Mouse (Mus musculus) cerebellum, adult 2 months (tissue): ENCODE data around the gene Rnase10.
"Not testable (repeated sequence)": the region's sequence is repeated elsewhere in the genome, so short reads cannot be mapped to it uniquely, and the experiment has no call there.

Experiments used
- CTCF ChIP-seq: fragments of 200-500 bp; IDR thresholded peaks from 2 replicates; pipeline ENCODE4 v1.5.1; 2011; ENCODE audit warnings: low read depth, mild to moderate bottlenecking, control low read depth, low read length, moderate library complexity, borderline replicate concordance; ENCODE audit not compliant: insufficient read depth
- POLR2A ChIP-seq: fragments of 200-500 bp; IDR thresholded peaks from 2 replicates; pipeline ENCODE4 v1.6.1; 2011; ENCODE audit warnings: low read length, control low read depth, borderline replicate concordance; ENCODE audit not compliant: insufficient read depth

DNA sequence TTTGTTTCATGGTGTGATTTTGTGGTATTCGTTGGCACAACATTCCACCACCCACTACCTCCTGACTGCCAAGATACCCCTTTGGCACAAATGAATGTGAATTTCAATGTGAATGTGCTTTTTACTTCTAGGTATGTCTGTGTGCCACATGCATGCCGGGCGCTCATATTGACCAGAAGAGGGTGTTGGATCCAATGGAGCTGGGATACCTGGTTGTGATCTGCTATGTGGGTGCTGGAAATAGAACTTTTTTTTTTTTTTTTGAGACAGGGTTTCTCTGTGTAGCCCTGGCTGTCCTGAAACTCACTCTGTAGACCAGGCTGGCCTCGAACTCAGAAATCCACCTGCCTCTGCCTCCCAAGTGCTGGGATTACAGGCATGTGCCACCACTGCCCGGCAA is 34.5 kb upstream of the Rnase10 start:
- TF ChIP-seq CTCF, POLR2A: not testable (repeated sequence)
